Mouse (Mus musculus) forebrain, embryonic 16.5 days (tissue): Measurements from ENCODE around the gene Pih1d2. TPM values are rescaled to one million over a fixed set of nuclear protein-coding genes. Genes with fewer than 3 reads are reported as not detected.

Source experiments
- ATAC-seq: fragments of 200-750 bp; cut with Nextera tagmentation; 2 replicates; pipeline ENCODE4 v1.8.0; 2017; ENCODE audit warnings: mild to moderate bottlenecking, moderate library complexity
- H3K27ac ChIP-seq: fragments of 300-500 bp; sonication (generic); 2 replicates; pipeline ENCODE4 v1.5.1; 2014; ENCODE audit warnings: low read length, control low read depth
- H3K27me3 ChIP-seq: fragments of 300-500 bp; sonication (generic); replicated peaks from 2 replicates; pipeline ENCODE4 v1.6.1; 2014; ENCODE audit warnings: low read length; ENCODE audit not compliant: control insufficient read depth, insufficient read depth
- H3K36me3 ChIP-seq: fragments of 300-500 bp; sonication (generic); 2 replicates; pipeline ENCODE4 v1.6.1; 2014; ENCODE audit not compliant: control insufficient read depth, insufficient read depth
- H3K4me1 ChIP-seq: fragments of 300-500 bp; sonication (generic); replicated peaks from 2 replicates; pipeline ENCODE4 v1.6.1; 2014; ENCODE audit warnings: low read length; ENCODE audit not compliant: control insufficient read depth, insufficient read depth
- H3K4me2 ChIP-seq: fragments of 300-500 bp; sonication (generic); 2 replicates; pipeline ENCODE4 v1.6.1; 2014; ENCODE audit warnings: mild to moderate bottlenecking, low read length, control low read depth
- H3K4me3 ChIP-seq: fragments of 300-500 bp; sonication (generic); replicated peaks from 2 replicates; pipeline ENCODE4 v1.5.1; 2014; ENCODE audit warnings: mild to moderate bottlenecking, low read length, control low read depth
- H3K9ac ChIP-seq: fragments of 300-500 bp; sonication (generic); replicated peaks from 2 replicates; pipeline ENCODE4 v1.6.1; 2014; ENCODE audit warnings: low read depth, low read length, control low read depth
- H3K9me3 ChIP-seq: fragments of 300-500 bp; sonication (generic); 2 replicates; pipeline ENCODE4 v1.6.1; 2016; ENCODE audit warnings: low read length; ENCODE audit not compliant: control insufficient read depth
- WGBS: fragments of 180-500 bp; shearing (Covaris S2); extraction: QIAGEN DNeasy Blood & Tissue Kit; methylation state at CpG from one replicate; pipeline ENCODE4 v1.1.7; 2014; 5-methylcytosine and 5-hydroxymethylcytosine counted together
- polyA plus RNA-seq: library from polyadenylated mRNA; unstranded; fragments of >200 nt; fragmentation: Nextera tagmentation; extraction: Ambion mirVana; gene quantifications from 2 replicates; pipeline ENCODE4 v1.2.1, GENCODE M21; 2015

Pih1d2 gene
- polyA plus RNA-seq, 1 experiment from 2014 or later = 4.1 TPM

GRCm38 (mm10) chr9:50592955-50593354, 24.2 kb upstream of the Pih1d2 start:
- ATAC-seq = no peak
- no peak overlapping the region for H3K4me2 ChIP-seq
- no peak overlapping the region for H3K4me3 ChIP-seq
- no peaks in the 10 kb centered on the region for H3K4me1 ChIP-seq
- 90% methylated on average over 9 of the region's 9 CpGs for WGBS
- H3K27ac ChIP-seq = no peak overlapping the region
- no peak overlapping the region for H3K9ac ChIP-seq
- no peaks in the 10 kb centered on the region for H3K9me3 ChIP-seq
- peaks cover 9% of the 10 kb centered on the region for H3K36me3 ChIP-seq
- H3K27me3 ChIP-seq = no peaks in the 10 kb centered on the region

GRCm38 (mm10) chr9:50593544-50593943, 23.6 kb upstream of the Pih1d2 start:
- no peak overlapping the region for H3K4me2 ChIP-seq
- H3K27me3 ChIP-seq = no peaks in the 10 kb centered on the region
- H3K27ac ChIP-seq = no peak overlapping the region
- ATAC-seq = no peak
- H3K9me3 ChIP-seq = no peaks in the 10 kb centered on the region
- WGBS = 88% methylated on average over 3 of the region's 3 CpGs
- H3K36me3 ChIP-seq = peaks cover 11% of the 10 kb centered on the region
- H3K4me1 ChIP-seq = no peaks in the 10 kb centered on the region
- H3K4me3 ChIP-seq = no peak overlapping the region
- no peak overlapping the region for H3K9ac ChIP-seq

- Histone ChIP-seq H3K9me3 (no peaks in the 10 kb centered on the region), H3K4me3 (no peak overlapping the region), H3K27me3 (no peaks in the 10 kb centered on the region), H3K4me1 (no peaks in the 10 kb centered on the region), H3K9ac (no peak overlapping the region), H3K36me3 (peaks cover 14% of the 10 kb centered on the region), H3K27ac (no peak overlapping the region), H3K4me2 (no peak overlapping the region)
- 79% methylated on average over 12 of the region's 12 CpGs for WGBS
- no peak for ATAC-seq
Measured at GRCm38 (mm10) chr9:50594794-50595417, 22.2 kb upstream of the Pih1d2 start.

- ATAC-seq = no peak
Measured at GRCm38 (mm10) chr9:50596973-50597372, 20.1 kb upstream of the Pih1d2 start.

GRCm38 (mm10) chr9:50601536-50601935, 15.6 kb upstream of the Pih1d2 start:
- no peak for ATAC-seq

More at GRCm38 (mm10) chr9:50596973-50597372, 20.1 kb upstream of the Pih1d2 start:
- WGBS = 95% methylated on average over 8 of the region's 8 CpGs
- no peak overlapping the region for H3K4me3 ChIP-seq
- peaks cover 14% of the 10 kb centered on the region for H3K36me3 ChIP-seq
- peaks cover under 1% of the 10 kb centered on the region for H3K4me1 ChIP-seq
- no peaks in the 10 kb centered on the region for H3K9me3 ChIP-seq
- no peaks in the 10 kb centered on the region for H3K27me3 ChIP-seq
- no peak overlapping the region for H3K4me2 ChIP-seq
- no peak overlapping the region for H3K9ac ChIP-seq
- H3K27ac ChIP-seq = no peak overlapping the region

GRCm38 (mm10) chr9:50602055-50602845, 14.9 kb upstream of the Pih1d2 start:
- Histone ChIP-seq H3K27ac (no peak overlapping the region), H3K4me2 (peak overlapping the region; percentile 94), H3K4me1 (peaks cover 22% of the 10 kb centered on the region), H3K9ac (no peak overlapping the region), H3K27me3 (no peaks in the 10 kb centered on the region), H3K4me3 (no peak overlapping the region), H3K9me3 (no peaks in the 10 kb centered on the region), H3K36me3 (peaks cover 12% of the 10 kb centered on the region)
- 91% methylated on average over 7 of the region's 7 CpGs for WGBS
- ATAC-seq = no peak

More at GRCm38 (mm10) chr9:50601536-50601935, 15.6 kb upstream of the Pih1d2 start:
- Histone ChIP-seq H3K36me3 (peaks cover 15% of the 10 kb centered on the region), H3K27me3 (no peaks in the 10 kb centered on the region), H3K9ac (no peak overlapping the region), H3K4me2 (no peak overlapping the region), H3K4me1 (peaks cover 22% of the 10 kb centered on the region), H3K4me3 (no peak overlapping the region), H3K9me3 (no peaks in the 10 kb centered on the region), H3K27ac (no peak overlapping the region)
- WGBS = 91% methylated on average over 6 of the region's 6 CpGs

- peak within 1 kb of the TSS; percentile 94 for H3K4me2 ChIP-seq
- peaks cover 9% of the 10 kb centered on the region for H3K36me3 ChIP-seq
- no peaks in the 10 kb centered on the region for H3K9me3 ChIP-seq
- peak within 1 kb of the TSS; percentile 78 for H3K9ac ChIP-seq
- H3K4me3 ChIP-seq = peak within 1 kb of the TSS; percentile 86
- no peaks in the 10 kb centered on the region for H3K27me3 ChIP-seq
- ATAC-seq = peak; percentile 99
- H3K4me1 ChIP-seq = peaks cover 22% of the 10 kb centered on the region
- H3K27ac ChIP-seq = peak within 1 kb of the TSS; percentile 84
- 1% methylated on average over 48 of the region's 48 CpGs for WGBS
Measured at GRCm38 (mm10) chr9:50603189-50603997, 13.7 kb upstream of the Pih1d2 start, which contains the start of the genes Sdhd and Timm8b. TSS of gene Sdhd (minus strand) at chr9:50603812. TSS of gene Timm8b (plus strand) at chr9:50603910.

GRCm38 (mm10) chr9:50603998-50604324, 13.2 kb upstream of the Pih1d2 start:
- Histone ChIP-seq H3K9ac (peak overlapping the region; percentile 78), H3K27ac (peak overlapping the region; percentile 84), H3K9me3 (no peaks in the 10 kb centered on the region), H3K27me3 (no peaks in the 10 kb centered on the region), H3K4me1 (peaks cover 22% of the 10 kb centered on the region), H3K4me3 (peak overlapping the region; percentile 86), H3K36me3 (peaks cover 8% of the 10 kb centered on the region), H3K4me2 (peak overlapping the region; percentile 81)
- ATAC-seq = peak; percentile 90
- WGBS = under 1% methylated on average over 21 of the region's 24 CpGs

- Histone ChIP-seq H3K9ac (peak overlapping the region; percentile 78), H3K4me3 (peak overlapping the region; percentile 86), H3K4me2 (peak overlapping the region; percentile 81), H3K9me3 (no peaks in the 10 kb centered on the region), H3K27me3 (no peaks in the 10 kb centered on the region), H3K4me1 (peaks cover 22% of the 10 kb centered on the region), H3K36me3 (peaks cover 7% of the 10 kb centered on the region), H3K27ac (peak overlapping the region; percentile 84)
- 2% methylated on average over 6 of the region's 6 CpGs for WGBS
- no peak for ATAC-seq
Measured at GRCm38 (mm10) chr9:50604338-50604737, 12.8 kb upstream of the Pih1d2 start.
